Mouse (Mus musculus) left cerebral cortex, postnatal 4 days (tissue): ENCODE data around the gene Acyp1. TPM values are rescaled to one million over a fixed set of nuclear protein-coding genes. Genes with fewer than 3 reads are reported as not detected.

Source experiments
- DNase-seq: peaks from one replicate; pipeline ENCODE4 v3.0.0-alpha.2; 2022
- intact Hi-C: fragments of 180-260 bp; cut with DNase I; formaldehyde crosslinking; loops from one replicate; pipeline ENCODE4 v1.15.1; 2025
- microRNA-seq: library from miRNA; unstranded; fragments of <30 nt; microRNA quantifications from one replicate; pipeline ENCODE4 v1.2.0, GENCODE M21; 2022
- total RNA-seq, 2 experiments: library from RNA; stranded (reverse); gene quantifications; 2 replicates each; pipeline ENCODE4 v1.2.3; 2021

The Acyp1 gene
- total RNA-seq, 2 experiments from 2014 or later = 15.3 to 15.8 TPM

DNA sequence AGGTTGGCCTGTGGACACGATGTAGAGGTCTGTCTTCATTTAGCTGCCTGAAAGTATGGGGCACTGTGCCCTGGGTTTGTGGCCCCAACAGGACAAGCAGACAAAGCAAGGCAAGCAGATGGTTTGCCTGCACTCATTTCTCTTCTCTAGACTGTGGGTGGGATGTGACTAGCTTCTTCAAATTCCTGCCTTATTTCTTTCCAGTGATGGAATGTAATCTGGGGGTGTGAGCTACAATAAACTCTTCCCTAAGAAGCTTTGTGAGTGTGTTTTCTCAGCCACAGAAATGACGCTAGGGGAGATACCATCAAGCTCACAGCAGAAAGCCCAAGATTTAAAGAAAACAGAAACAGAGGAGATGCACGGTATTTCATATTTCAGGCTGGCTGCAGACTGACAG lies 36.2 kb downstream of the Acyp1 start:
- DNase-seq = no peak
- intact Hi-C loops = no loop called here

DNA sequence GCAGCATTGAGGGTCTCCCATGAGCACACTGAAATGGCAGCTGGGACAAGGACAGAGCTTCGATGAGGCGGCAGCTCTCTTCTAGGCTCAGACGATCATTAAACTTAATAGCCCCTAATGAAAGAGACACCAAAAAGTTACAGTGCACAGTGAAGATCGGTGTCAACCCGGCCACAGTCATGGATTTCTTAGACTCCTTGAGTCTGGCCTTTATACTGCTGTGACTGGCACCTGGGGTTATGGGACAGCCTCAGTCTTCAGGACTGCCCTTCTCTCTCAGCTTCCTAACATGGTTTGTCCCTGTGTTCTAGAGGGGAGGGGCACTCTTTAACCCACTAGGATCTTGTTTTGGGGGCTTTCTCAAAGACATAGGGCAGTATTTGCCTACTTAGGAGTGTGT lies 50.7 kb downstream of the Acyp1 start:
- no peak for DNase-seq
- intact Hi-C loops = no loop called here

GRCm38 (mm10) chr12:85233376-85234358 lies 54.6 kb downstream of the Acyp1 start:
- DNase-seq = no peak
- intact Hi-C loops = no loop called here

DNA sequence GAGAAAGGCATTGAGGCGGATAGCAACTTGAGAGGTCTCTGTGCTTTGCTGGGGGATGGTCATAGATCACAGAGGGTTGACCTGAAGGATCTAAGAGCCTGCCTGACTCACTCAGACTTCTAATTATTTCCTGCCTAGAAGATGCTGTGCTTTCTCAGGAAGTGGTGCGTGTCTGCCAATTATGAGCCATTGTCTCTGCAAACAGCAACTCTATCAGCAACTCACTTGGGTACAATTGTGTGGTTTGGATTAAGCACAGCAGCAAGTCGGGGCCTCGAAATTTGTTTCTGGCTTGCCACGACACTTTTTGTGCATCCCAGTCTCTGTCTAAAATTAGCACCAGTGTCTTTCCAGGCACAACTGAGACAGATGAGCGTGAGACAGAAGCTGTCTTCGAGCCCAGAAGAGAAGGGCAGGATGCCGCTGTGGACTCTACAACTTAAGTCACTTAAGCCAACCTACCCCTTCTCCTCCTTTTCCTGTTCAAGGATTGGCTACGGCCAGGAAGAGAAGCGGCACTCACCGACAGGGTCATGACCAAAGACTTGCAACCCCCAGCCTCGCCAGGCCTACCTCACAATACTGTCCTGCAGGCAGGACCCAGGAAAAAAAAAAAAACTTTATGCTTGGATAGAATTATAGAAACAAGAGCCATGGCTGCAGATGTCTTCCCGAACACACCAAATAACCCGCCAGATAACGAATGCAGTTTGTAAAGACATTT lies 60.2 kb downstream of the Acyp1 start:
- intact Hi-C loops = no loop called here
- DNase-seq = no peak

- intact Hi-C loops = no loop called here
- DNase-seq = no peak
Measured at GRCm38 (mm10) chr12:85227227-85227626, 61.0 kb downstream of the Acyp1 start.

Small RNA genes lying within 50 kb of the gene (microRNA-seq; reads per million reads assigned to microRNA genes)
- not detected for gene Mir6938

Other genes with a start within 250 kb of the Acyp1 start
- 1 to 10 TPM in 1 of 2 experiments, under 1 TPM in 1; 0.64 to 1.5 TPM for gene Prox2, start 177.7 kb downstream of the Acyp1 start, total RNA-seq
- gene Dlst, start 177.6 kb downstream of the Acyp1 start, total RNA-seq = 100 to 1,000 TPM; 157 to 166 TPM
- 10 to 100 TPM; 41.2 to 44.1 TPM for gene Rps6kl1, start 137.2 kb downstream of the Acyp1 start, total RNA-seq
- gene Pgf, start 110.6 kb downstream of the Acyp1 start, total RNA-seq = 1 to 10 TPM; 5.1 to 6.4 TPM
- gene Eif2b2, start 69.0 kb downstream of the Acyp1 start, total RNA-seq = 10 to 100 TPM; 63.5 to 67.2 TPM
- 10 to 100 TPM; 14.4 to 14.6 TPM for gene Mlh3, start 17.8 kb downstream of the Acyp1 start, total RNA-seq
- gene Zc2hc1c, start 153 bp upstream of the Acyp1 start, total RNA-seq = under 1 TPM; 0.52 to 0.58 TPM
- 10 to 100 TPM; 28.9 to 32.0 TPM for gene Nek9, start 50.9 kb upstream of the Acyp1 start, total RNA-seq
- 100 to 1,000 TPM; 153 to 164 TPM for gene Tmed10, start 86.4 kb upstream of the Acyp1 start, total RNA-seq
- gene Fos, start 185.5 kb upstream of the Acyp1 start, total RNA-seq = 1 to 10 TPM; 6.3 to 8.1 TPM